16 mouse cellular contexts compared by ENCODE assay signal in the genomic region with DNA sequence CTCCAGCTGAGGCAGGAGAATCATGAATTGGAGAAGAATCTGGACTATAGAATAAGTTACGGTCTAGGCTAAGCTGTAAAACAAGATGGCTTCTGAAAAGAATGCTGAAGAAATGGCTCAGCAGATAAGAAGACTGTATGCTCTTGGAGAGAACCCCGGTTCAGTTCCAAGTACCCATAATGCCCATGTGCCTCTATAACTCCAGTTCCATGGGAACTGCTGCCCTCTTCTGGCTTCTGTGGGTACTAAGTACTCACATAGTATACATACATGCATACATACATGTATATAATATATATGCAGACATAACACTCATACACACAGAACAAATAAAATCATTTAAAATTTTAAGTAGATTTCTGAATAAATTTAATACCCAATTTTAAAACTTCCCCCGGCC. TPM values are rescaled to one million over a fixed set of nuclear protein-coding genes. Genes with fewer than 3 reads are reported as not detected.
DNase-seq lines count a peak whose midpoint lies in the region; ATAC-seq and TF ChIP-seq lines count a peak whose summit lies in the region.
"Had no signal": no experiment of that assay in that cellular context is flagged by ENCODE, and none has a peak within 500 bp of the region (broad histone marks: within the 10 kb centered on the region; RNA-seq: fewer than 3 reads in every experiment).

No protein-coding gene starts in this region.

- no peak overlapping the region for H3K4me3 ChIP-seq in liver, embryonic 14.5 days (ENCODE audit: insufficient read depth in 1 of 2, low read depth in 2 of 2, low read length in 2 of 2)
- H3K4me3 ChIP-seq in liver, embryonic 11.5 days (ENCODE audit: low read depth, low read length): no peak overlapping the region
- no peak overlapping the region for H3K4me3 ChIP-seq in hindbrain, embryonic 12.5 days
- H3K4me3 ChIP-seq: embryonic facial prominence, embryonic 12.5 days; forebrain, embryonic 10.5 days; hindbrain, embryonic 15.5 days; kidney, embryonic 15.5 days; limb, embryonic 10.5 days had no signal

- CTCF ChIA-PET in Patski (lab: Charles Lee): no interaction called here

- in situ Hi-C loops in Patski (cut with MboI; ENCODE audit: low pct_unique_long_range_greater_than_20kb): no loop called here

- POLR2A ChIA-PET in Patski (lab: Charles Lee): no interaction called here

- no peaks in the 10 kb centered on the region for H3K9me3 ChIP-seq in liver, embryonic 14.5 days (ENCODE audit: control insufficient read depth, low read length)
- H3K9me3 ChIP-seq in liver, embryonic 11.5 days (ENCODE audit: control insufficient read depth, low read length): no peaks in the 10 kb centered on the region
- no peaks in the 10 kb centered on the region for H3K9me3 ChIP-seq in hindbrain, embryonic 12.5 days (replicated peaks)
- H3K9me3 ChIP-seq: embryonic facial prominence, embryonic 12.5 days; forebrain, embryonic 10.5 days; G1E; hindbrain, embryonic 15.5 days; kidney, embryonic 15.5 days; limb, embryonic 10.5 days had no signal

- no peak for DNase-seq in liver, embryonic 14.5 days (ENCODE audit: low read depth in 3 of 3, low spot score in 3 of 3)
- no peak for DNase-seq in liver, embryonic 11.5 days (ENCODE audit: low spot score)
- DNase-seq in CD4-positive helper T cell, adult 2 months (ENCODE audit: low read depth, low spot score): peak; percentile 25
- no peak for DNase-seq in Patski (ENCODE audit: low read depth, low spot score)
- peak; percentile 57 for DNase-seq in splenic B cell, adult 2 months (ENCODE audit: low read depth, low spot score)
- DNase-seq in left cerebral cortex, adult 11 months (ENCODE audit: low spot score): no peak
- no peak for DNase-seq in frontal cortex, postnatal 36 days (ENCODE audit: low spot score in 2 of 2)
- DNase-seq: cerebellum, adult 9-11 months; lung, adult 18-20 months had no signal

- ATAC-seq in liver, embryonic 14.5 days (ENCODE audit: insufficient read depth): no peak
- ATAC-seq in liver, embryonic 11.5 days (replicated peaks; ENCODE audit: low FRiP score): no peak
- no peak for ATAC-seq in Patski
- no peak for ATAC-seq in hindbrain, embryonic 12.5 days (ENCODE audit: low FRiP score)

- TF ChIP-seq CTCF in liver, embryonic 14.5 days (IDR thresholded peaks at IDR 0.05; ENCODE audit: low read depth): peak; percentile 23; the same call in 1 of the 2 replicates
- peak; percentile 29 for TF ChIP-seq CTCF in Patski (IDR thresholded peaks at IDR 0.05)

- WGBS in liver, embryonic 14.5 days (ENCODE audit: insufficient replicate concordance): 71% methylated on average over 3 of the region's 3 CpGs
- 91% methylated on average over 3 of the region's 3 CpGs for WGBS in liver, embryonic 11.5 days
- 89% methylated on average over 3 of the region's 3 CpGs for WGBS in hindbrain, embryonic 12.5 days

- no peaks in the 10 kb centered on the region for H3K27me3 ChIP-seq in liver, embryonic 14.5 days (ENCODE audit: control insufficient read depth, insufficient read depth, low read length)
- no peaks in the 10 kb centered on the region for H3K27me3 ChIP-seq in liver, embryonic 11.5 days (replicated peaks; ENCODE audit: control insufficient read depth, insufficient read depth, low read length)
- H3K27me3 ChIP-seq in Patski: peaks cover 12% of the 10 kb centered on the region
- H3K27me3 ChIP-seq in splenic B cell, adult 2 months (ENCODE audit: control insufficient read depth, insufficient read depth, low read length, poor library complexity, severe bottlenecking): no peaks in the 10 kb centered on the region
- no peaks in the 10 kb centered on the region for H3K27me3 ChIP-seq in hindbrain, embryonic 12.5 days
- H3K27me3 ChIP-seq: embryonic facial prominence, embryonic 12.5 days; hindbrain, embryonic 15.5 days; kidney, embryonic 15.5 days had no signal

- H3K4me1 ChIP-seq in liver, embryonic 14.5 days (replicated peaks; ENCODE audit: control insufficient read depth in 2 of 2, insufficient read depth in 2 of 2, low read length in 1 of 2): no peaks in the 10 kb centered on the region
- H3K4me1 ChIP-seq in liver, embryonic 11.5 days (replicated peaks; ENCODE audit: control insufficient read depth, insufficient read depth, low read length): no peaks in the 10 kb centered on the region
- H3K4me1 ChIP-seq in hindbrain, embryonic 12.5 days: no peaks in the 10 kb centered on the region
- H3K4me1 ChIP-seq: embryonic facial prominence, embryonic 12.5 days; forebrain, embryonic 10.5 days; hindbrain, embryonic 15.5 days; kidney, embryonic 15.5 days; limb, embryonic 10.5 days had no signal

- no peak overlapping the region for H3K4me2 ChIP-seq in liver, embryonic 14.5 days (ENCODE audit: low read depth)
- no peak overlapping the region for H3K4me2 ChIP-seq in liver, embryonic 11.5 days
- no peak overlapping the region for H3K4me2 ChIP-seq in hindbrain, embryonic 12.5 days (replicated peaks)
- H3K4me2 ChIP-seq: embryonic facial prominence, embryonic 12.5 days; hindbrain, embryonic 15.5 days; kidney, embryonic 15.5 days had no signal

- TF ChIP-seq EP300 in liver, embryonic 14.5 days (IDR thresholded peaks at IDR 0.05; ENCODE audit: low read depth): no peak

- no peaks in the 10 kb centered on the region for H3K36me3 ChIP-seq in liver, embryonic 14.5 days (replicated peaks; ENCODE audit: control insufficient read depth, insufficient read depth, low read depth)
- no peaks in the 10 kb centered on the region for H3K36me3 ChIP-seq in liver, embryonic 11.5 days (ENCODE audit: control insufficient read depth, insufficient read depth, low read length)
- H3K36me3 ChIP-seq in splenic B cell, adult 2 months (ENCODE audit: control insufficient read depth, insufficient read depth, low read length, poor library complexity, severe bottlenecking): no peaks in the 10 kb centered on the region
- H3K36me3 ChIP-seq in hindbrain, embryonic 12.5 days: no peaks in the 10 kb centered on the region
- H3K36me3 ChIP-seq: embryonic facial prominence, embryonic 12.5 days; forebrain, embryonic 10.5 days; G1E; hindbrain, embryonic 15.5 days; kidney, embryonic 15.5 days; limb, embryonic 10.5 days had no signal

- H3K9ac ChIP-seq in liver, embryonic 14.5 days (replicated peaks): no peak overlapping the region
- H3K9ac ChIP-seq in liver, embryonic 11.5 days (ENCODE audit: low read depth, low read length): no peak overlapping the region
- H3K9ac ChIP-seq in hindbrain, embryonic 12.5 days: no peak overlapping the region
- H3K9ac ChIP-seq: embryonic facial prominence, embryonic 12.5 days; hindbrain, embryonic 15.5 days; kidney, embryonic 15.5 days had no signal

- H3K27ac ChIP-seq in liver, embryonic 14.5 days: no peak overlapping the region
- no peak overlapping the region for H3K27ac ChIP-seq in liver, embryonic 11.5 days (ENCODE audit: low read depth, low read length)
- H3K27ac ChIP-seq in hindbrain, embryonic 12.5 days: no peak overlapping the region
- H3K27ac ChIP-seq: embryonic facial prominence, embryonic 12.5 days; forebrain, embryonic 10.5 days; hindbrain, embryonic 15.5 days; kidney, embryonic 15.5 days; limb, embryonic 10.5 days had no signal

RNA-seq across cellular contexts. Expression of a gene that starts 12.3 kb away (rescaled TPM):
- polyA plus RNA-seq in liver, embryonic 14.5 days (2012; rRNA removed): 0.01 TPM in 2 replicates
- 0.04 TPM in 1 of 2 replicates, not detected in the other for polyA plus RNA-seq in liver, embryonic 14.5 days (2014; fragmentation: Nextera tagmentation; extraction: Ambion mirVana)
- polyA plus RNA-seq in liver, embryonic 11.5 days (2014; fragmentation: Nextera tagmentation; extraction: Ambion mirVana): 0.07 and 0.16 TPM in 2 replicates
- polyA plus RNA-seq in Patski (2021): 0.46 TPM
- polyA plus RNA-seq in hindbrain, embryonic 12.5 days (2016; fragmentation: Nextera tagmentation; extraction: Ambion mirVana): 0.18 and 0.36 TPM in 2 replicates
- polyA plus RNA-seq: G1E had no signal

Comparison
In these comparisons a context has a peak if more than half of its experiments do, and no peak if none do; other contexts are left out.
1. DNase-seq: peak in CD4-positive helper T cell, adult 2 months (single experiment) and splenic B cell, adult 2 months (single experiment); none in liver, embryonic 14.5 days (0 of 3), liver, embryonic 11.5 days (single experiment), Patski (single experiment), left cerebral cortex, adult 11 months (single experiment) and frontal cortex, postnatal 36 days (0 of 2).